Mouse (Mus musculus) gastrocnemius, postnatal 36 days (tissue): ENCODE measurements around the gene Fam163a. TPM values are rescaled to one million over a fixed set of nuclear protein-coding genes. Genes with fewer than 3 reads are reported as not detected.

Source experiments
- DNase-seq, 2 experiments: peaks; one replicate each; pipeline ENCODE4 v3.0.0; 2022
- intact Hi-C: fragments of 180-260 bp; cut with DNase I; formaldehyde crosslinking; loops from one replicate; pipeline ENCODE4 v1.15.1; 2025
- total RNA-seq, 2 experiments: library from RNA; stranded (reverse); gene quantifications; 2 replicates each; pipeline ENCODE4 v1.2.3; 2021

The Fam163a gene
- total RNA-seq, 2 experiments from 2014 or later = not detected

- DNase-seq = peak; percentile 98 to 99
- intact Hi-C loops = no loop called here
Measured at GRCm38 (mm10) chr1:156035930-156036737, 168.7 kb downstream of the Fam163a start, which contains the start of gene Tor1aip1. TSS of gene Tor1aip1 (minus strand) at chr1:156036480.

- DNase-seq = peak in 1 of 2 experiments; percentile 50
Measured at GRCm38 (mm10) chr1:156035269-156035929, 169.4 kb downstream of the Fam163a start, which contains the start of gene Tor1aip2. TSS of gene Tor1aip2 (plus strand) at chr1:156035403.

GRCm38 (mm10) chr1:156034661-156035060 is 170.2 kb downstream of the Fam163a start:
- intact Hi-C loops = no loop called here
- no peak for DNase-seq

More at GRCm38 (mm10) chr1:156035269-156035929, 169.4 kb downstream of the Fam163a start, which contains the start of gene Tor1aip2:
- intact Hi-C loops = no loop called here

- DNase-seq = no peak
- intact Hi-C loops = no loop called here
Measured at GRCm38 (mm10) chr1:156033921-156034320, 170.9 kb downstream of the Fam163a start.

GRCm38 (mm10) chr1:156028340-156028975 is 176.4 kb downstream of the Fam163a start:
- intact Hi-C loops = loop anchor here (5.0 kb wide), 1 partner anchor 56 kb away; the partner anchor contains the start of gene Cep350
- DNase-seq = peak in 1 of 2 experiments; percentile 30

GRCm38 (mm10) chr1:156027849-156028248 is 177.0 kb downstream of the Fam163a start:
- intact Hi-C loops = loop anchor here (5.0 kb wide), 1 partner anchor 56 kb away; the partner anchor contains the start of gene Cep350
- DNase-seq = no peak

Other genes with a start within 250 kb of the Fam163a start
- gene Cep350, start 231.8 kb downstream of the Fam163a start, total RNA-seq = 10 to 100 TPM; 34.3 to 35.2 TPM
- 10 to 100 TPM; 47.8 to 48.3 TPM for gene Tor1aip2, start 169.6 kb downstream of the Fam163a start, total RNA-seq
- gene Tor1aip1, start 168.5 kb downstream of the Fam163a start, total RNA-seq = 100 to 1,000 TPM in 1 of 2 experiments, 10 to 100 TPM in 1; 88.8 to 105 TPM
- under 1 TPM in 1 of 2 experiments, not detected in 1; 0.10 TPM for gene Tdrd5, start 98.6 kb upstream of the Fam163a start, total RNA-seq
- gene Nphs2, start 105.7 kb upstream of the Fam163a start, total RNA-seq = not detected
- 100 to 1,000 TPM; 315 to 385 TPM for gene Gm2000, start 161.0 kb upstream of the Fam163a start, total RNA-seq
- gene Axdnd1, start 216.1 kb upstream of the Fam163a start, total RNA-seq = under 1 TPM in 1 of 2 experiments, not detected in 1; 0.28 TPM